Mouse (Mus musculus): Measurements from ENCODE around the gene Wbp2. TPM values are rescaled to one million over a fixed set of nuclear protein-coding genes. Genes with fewer than 3 reads are reported as not detected.

Gene Wbp2
- polyA plus RNA-seq, 1 experiment from 2014 or later, result 165 TPM

DNA sequence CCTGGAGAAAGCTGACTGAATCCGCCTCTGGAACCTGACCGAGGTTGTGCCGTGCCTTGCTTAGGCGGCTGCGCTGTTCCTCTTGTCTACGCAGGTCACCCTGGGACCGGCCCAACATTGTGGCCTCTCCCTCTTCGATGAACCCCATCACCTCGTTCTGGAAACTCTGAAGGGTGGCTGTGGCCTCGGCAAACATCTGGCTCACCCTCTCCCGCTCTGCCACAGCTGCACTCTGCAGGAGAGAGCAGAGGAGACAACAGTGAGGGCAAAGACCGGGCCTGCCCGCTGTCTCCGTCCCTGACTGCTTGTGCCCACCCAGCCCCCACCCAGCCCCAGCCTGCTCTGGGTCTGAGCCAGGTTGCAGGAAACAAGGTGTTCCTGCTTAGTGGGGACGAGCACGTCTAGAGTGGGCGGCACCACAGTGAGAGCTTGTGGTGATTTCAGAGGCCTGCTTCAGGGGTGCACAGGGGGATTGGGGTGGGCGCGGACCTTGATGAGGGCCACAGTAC is 21.0 kb upstream of the Wbp2 start:
- H3K9me3 ChIP-seq, result no peaks in the 10 kb centered on the region
- H3K36me3 ChIP-seq (replicated peaks), result no peaks in the 10 kb centered on the region
- ATAC-seq (replicated peaks), result no peak
- no peak overlapping the region for H3K9ac ChIP-seq
- peak overlapping the region; percentile 49 for H3K4me2 ChIP-seq
- no peak overlapping the region for H3K4me3 ChIP-seq
- 10% methylated on average over 19 of the region's 19 CpGs for WGBS
- no peak overlapping the region for H3K27ac ChIP-seq
- peaks cover 40% of the 10 kb centered on the region for H3K4me1 ChIP-seq
- H3K27me3 ChIP-seq (replicated peaks), result peaks cover 64% of the 10 kb centered on the region

DNA sequence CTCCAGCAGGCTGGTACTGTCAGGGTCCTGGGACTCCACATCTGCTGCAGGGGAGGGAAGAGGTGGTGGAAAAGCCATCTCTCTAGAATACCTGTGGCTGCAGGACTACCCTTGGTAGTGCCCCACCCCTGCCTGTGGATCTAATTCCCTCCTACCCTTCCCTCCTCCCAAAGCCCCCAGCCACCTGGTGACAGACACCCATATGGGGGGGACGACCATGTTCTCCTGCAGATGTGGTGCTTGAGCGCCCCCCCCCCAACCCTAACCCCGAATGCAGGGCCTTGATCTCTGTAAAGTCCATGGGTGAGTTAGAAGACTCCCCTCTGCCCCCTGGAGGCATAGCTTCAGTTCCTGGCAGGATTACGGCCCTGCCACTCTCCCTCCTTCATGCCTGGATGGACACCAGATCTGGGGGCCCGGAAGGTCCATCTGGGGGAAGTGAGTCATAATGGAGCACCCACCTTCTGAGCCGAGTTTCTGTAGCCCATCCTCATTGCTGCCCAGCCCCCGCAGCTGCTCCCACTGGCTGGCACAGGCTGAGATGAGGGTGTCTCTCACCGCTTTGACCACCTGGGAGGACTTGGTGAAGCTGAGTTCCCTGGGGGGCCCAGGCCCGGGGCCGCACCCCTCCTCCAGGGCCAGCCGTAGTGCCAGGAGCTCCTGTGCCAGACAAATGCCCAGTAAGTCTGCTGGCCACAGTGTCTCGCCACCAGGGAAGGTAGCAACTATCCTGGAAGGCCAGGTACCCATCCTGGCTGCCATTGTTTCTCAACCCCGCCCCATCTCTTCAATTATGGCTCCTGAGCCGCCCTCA is 20.4 kb upstream of the Wbp2 start:
- Histone ChIP-seq H3K4me3 (no peak overlapping the region), H3K27me3 (replicated peaks) (peaks cover 62% of the 10 kb centered on the region), H3K9me3 (no peaks in the 10 kb centered on the region), H3K4me2 (peak overlapping the region; percentile 49; the same call in 1 of the 2 replicates), H3K36me3 (replicated peaks) (no peaks in the 10 kb centered on the region), H3K27ac (no peak overlapping the region), H3K9ac (no peak overlapping the region), H3K4me1 (peaks cover 43% of the 10 kb centered on the region)
- no peak for ATAC-seq (replicated peaks)
- WGBS, result 15% methylated on average over 14 of the region's 14 CpGs

DNA sequence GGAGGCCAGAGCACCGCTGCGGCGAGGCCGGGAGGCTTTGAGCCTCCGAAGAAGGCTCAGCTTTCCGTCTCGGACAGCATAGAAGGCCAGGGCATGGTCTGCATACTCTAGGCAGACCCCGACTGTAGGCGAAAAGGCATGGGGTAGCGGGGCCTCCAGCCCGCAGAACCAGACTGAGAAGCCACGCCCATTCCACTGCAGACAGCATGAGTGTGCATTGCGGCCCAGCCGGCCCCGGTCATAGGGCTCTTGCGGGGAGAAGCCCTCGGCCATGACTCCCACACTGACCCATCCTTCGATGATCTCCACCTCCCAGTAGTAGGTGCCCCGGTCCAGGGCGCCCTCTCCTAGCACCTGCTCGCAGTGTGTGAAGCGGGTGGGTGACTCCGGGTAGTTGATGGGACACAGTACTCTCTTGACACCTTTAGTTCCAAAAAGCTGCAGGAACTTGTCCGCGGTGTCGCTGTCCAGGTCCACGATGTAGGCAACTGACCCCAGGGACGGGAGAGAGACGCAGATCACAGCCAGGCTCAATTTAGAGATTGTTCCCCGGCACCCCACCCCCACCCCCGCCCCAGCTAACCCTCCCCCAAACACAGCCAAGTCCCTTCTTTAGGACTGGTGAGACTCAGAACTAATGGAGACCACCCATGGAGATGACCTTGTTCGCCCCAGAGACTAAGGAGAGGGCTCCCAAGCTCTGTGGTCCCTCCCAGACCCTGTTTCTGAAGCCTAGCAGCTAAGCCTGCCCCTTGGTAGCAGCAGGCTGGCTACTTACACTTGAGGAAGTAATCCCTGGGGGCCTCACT is 19.6 kb upstream of the Wbp2 start:
- no peak overlapping the region for H3K4me3 ChIP-seq
- H3K9ac ChIP-seq, result no peak overlapping the region
- WGBS, result 22% methylated on average over 32 of the region's 32 CpGs
- peaks cover 54% of the 10 kb centered on the region for H3K27me3 ChIP-seq (replicated peaks)
- ATAC-seq (replicated peaks), result no peak
- peak overlapping the region; percentile 19; the same call in 1 of the 2 replicates for H3K4me2 ChIP-seq
- H3K9me3 ChIP-seq, result no peaks in the 10 kb centered on the region
- no peak overlapping the region for H3K27ac ChIP-seq
- peaks cover 48% of the 10 kb centered on the region for H3K4me1 ChIP-seq
- no peaks in the 10 kb centered on the region for H3K36me3 ChIP-seq (replicated peaks)

DNA sequence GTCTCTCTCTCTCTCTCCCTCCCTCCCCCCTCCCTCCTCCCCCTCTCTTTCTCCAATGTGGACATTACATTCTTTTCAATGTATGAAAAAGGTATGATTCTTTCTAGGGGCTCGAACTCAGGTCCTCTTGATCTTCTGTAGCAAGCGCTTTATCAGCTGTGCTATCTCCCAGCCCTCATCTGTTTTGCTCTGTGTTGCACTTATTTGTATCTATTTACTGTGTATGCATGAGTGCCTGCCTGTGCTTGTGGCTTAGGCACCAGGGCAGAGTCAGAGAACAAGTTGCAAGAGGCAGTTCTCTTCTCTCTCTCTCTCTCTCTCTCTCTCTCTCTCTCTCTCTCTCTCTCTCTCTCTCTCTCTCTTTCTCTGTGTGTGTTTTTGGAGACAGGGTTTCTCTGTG is 18.3 kb upstream of the Wbp2 start:
- Histone ChIP-seq H3K27me3 (replicated peaks) (peaks cover 41% of the 10 kb centered on the region), H3K27ac (no peak overlapping the region), H3K36me3 (replicated peaks) (no peaks in the 10 kb centered on the region), H3K4me2 (no peak overlapping the region), H3K9ac (no peak overlapping the region), H3K9me3 (no peaks in the 10 kb centered on the region), H3K4me1 (peaks cover 45% of the 10 kb centered on the region), H3K4me3 (no peak overlapping the region)
- 96% methylated on average over 2 of the region's 2 CpGs for WGBS
- no peak for ATAC-seq (replicated peaks)

DNA sequence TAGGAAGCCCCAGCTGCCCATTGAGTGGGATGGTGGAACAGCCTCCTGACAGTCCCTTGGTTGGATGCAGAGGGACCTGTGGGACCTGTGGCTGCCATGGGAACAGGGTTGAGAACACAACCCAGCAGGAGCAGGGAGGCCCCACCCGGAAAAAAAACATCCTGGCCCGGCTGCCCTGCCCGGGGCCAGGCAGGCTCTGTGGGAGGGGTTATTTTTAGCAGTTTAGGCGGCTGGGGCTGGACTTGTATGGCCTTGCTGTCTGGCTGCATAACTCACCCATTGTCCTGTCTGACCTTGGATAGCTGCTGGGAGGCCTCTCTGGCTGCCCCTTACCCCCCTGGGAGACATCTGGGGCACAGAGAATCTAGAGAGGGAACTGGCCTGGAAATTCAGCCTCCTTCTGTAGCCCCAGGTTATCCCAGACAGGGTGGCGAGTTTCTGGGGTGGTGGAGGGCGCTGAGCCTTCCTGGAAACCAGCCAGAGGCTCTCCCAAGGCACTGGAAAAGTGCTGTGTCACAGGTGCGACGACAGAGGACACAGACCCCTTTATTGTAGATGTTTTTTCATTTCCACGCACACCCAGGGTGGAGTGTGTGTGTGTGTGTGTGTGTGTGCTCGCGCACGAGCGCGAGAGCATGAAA is 17.3 kb upstream of the Wbp2 start:
- Histone ChIP-seq H3K4me2 (no peak overlapping the region), H3K9ac (no peak overlapping the region), H3K27ac (no peak overlapping the region; the same call in 1 of the 2 replicates), H3K9me3 (no peaks in the 10 kb centered on the region), H3K27me3 (replicated peaks) (peaks cover 33% of the 10 kb centered on the region), H3K36me3 (replicated peaks) (no peaks in the 10 kb centered on the region), H3K4me3 (no peak overlapping the region), H3K4me1 (peaks cover 35% of the 10 kb centered on the region)
- ATAC-seq (replicated peaks), result no peak
- 39% methylated on average over 14 of the region's 14 CpGs for WGBS

DNA sequence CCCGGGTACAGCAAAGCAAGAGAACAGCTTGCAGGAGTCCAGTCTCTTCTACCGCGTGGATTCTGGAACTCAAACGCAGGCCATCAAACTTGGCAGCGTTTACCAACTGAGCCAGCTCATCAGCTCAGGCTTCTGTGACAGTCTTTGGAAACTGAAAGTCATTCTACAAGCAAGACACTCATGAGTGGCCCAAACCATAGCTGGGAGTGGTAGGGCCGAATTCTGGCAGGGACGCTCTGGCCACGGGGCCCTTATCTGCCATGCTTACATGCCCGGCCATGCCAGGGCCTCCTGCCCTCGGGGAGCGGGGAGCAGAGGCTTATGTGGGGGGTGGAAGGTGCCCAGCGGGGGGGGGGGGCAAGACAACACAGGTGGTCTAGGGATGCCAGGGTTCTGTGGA is 16.8 kb upstream of the Wbp2 start:
- no peaks in the 10 kb centered on the region for H3K9me3 ChIP-seq
- no peak for ATAC-seq (replicated peaks)
- peaks cover 32% of the 10 kb centered on the region for H3K4me1 ChIP-seq
- H3K4me2 ChIP-seq, result no peak overlapping the region
- H3K27me3 ChIP-seq (replicated peaks), result peaks cover 30% of the 10 kb centered on the region
- H3K27ac ChIP-seq, result peak overlapping the region; percentile 9; the same call in 1 of the 2 replicates
- no peak overlapping the region for H3K9ac ChIP-seq
- no peak overlapping the region for H3K4me3 ChIP-seq
- 76% methylated on average over 12 of the region's 12 CpGs for WGBS
- H3K36me3 ChIP-seq (replicated peaks), result no peaks in the 10 kb centered on the region

DNA sequence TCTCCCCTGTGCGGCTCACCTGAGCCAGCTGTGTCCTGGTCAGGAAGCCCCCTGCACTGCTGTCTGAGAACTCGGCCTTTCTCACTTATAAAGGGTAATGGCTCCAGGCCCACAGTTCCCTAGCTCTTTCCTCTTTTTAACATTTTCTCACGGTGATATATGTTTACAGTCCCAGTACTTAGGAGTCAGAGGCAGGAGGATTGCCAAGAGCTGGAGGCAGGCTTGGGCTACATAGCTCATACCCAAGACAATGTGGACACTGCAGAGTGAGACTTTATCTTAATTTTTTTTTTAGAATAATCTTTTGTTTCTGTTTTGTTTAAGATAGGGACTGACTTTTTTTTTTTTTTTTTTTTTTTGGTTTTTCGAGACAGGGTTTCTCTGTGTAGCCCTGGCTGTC is 15.7 kb upstream of the Wbp2 start:
- Histone ChIP-seq H3K4me2 (no peak overlapping the region), H3K4me1 (peaks cover 23% of the 10 kb centered on the region), H3K9ac (no peak overlapping the region), H3K36me3 (replicated peaks) (no peaks in the 10 kb centered on the region), H3K27me3 (replicated peaks) (peaks cover 18% of the 10 kb centered on the region), H3K27ac (peak overlapping the region; percentile 76), H3K9me3 (no peaks in the 10 kb centered on the region), H3K4me3 (no peak overlapping the region)
- 48% methylated on average over 3 of the region's 4 CpGs for WGBS
- ATAC-seq (replicated peaks), result no peak

DNA sequence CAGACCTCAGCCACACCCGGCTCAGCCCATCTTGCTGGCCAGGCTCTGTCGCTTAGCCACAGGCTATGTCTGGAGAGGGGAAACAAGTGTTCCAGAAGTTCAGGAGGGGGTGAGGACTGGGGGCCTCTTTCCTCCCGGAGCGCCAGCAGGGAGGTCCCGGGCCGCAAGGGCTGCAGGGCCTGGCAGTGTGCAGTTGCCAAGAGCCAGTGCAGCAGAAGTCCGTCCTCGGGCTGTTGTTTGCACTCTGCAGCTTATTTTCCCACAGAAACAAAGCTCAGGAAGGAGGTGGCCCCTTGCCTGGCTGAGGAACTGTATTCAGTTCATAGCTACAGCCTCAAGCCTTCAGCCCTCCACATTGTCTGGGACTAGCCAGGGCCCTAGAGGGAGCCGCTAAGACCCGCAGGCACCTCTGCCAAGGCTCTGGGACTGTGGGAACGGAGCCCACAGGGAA is 15.2 kb upstream of the Wbp2 start:
- H3K9me3 ChIP-seq, result no peaks in the 10 kb centered on the region
- peaks cover 13% of the 10 kb centered on the region for H3K27me3 ChIP-seq (replicated peaks)
- 27% methylated on average over 11 of the region's 11 CpGs for WGBS
- no peaks in the 10 kb centered on the region for H3K36me3 ChIP-seq (replicated peaks)
- H3K9ac ChIP-seq, result no peak overlapping the region
- H3K27ac ChIP-seq, result peak overlapping the region; percentile 76
- peak; percentile 66 for ATAC-seq (replicated peaks)
- H3K4me2 ChIP-seq, result no peak overlapping the region
- peaks cover 22% of the 10 kb centered on the region for H3K4me1 ChIP-seq
- H3K4me3 ChIP-seq, result no peak overlapping the region

DNA sequence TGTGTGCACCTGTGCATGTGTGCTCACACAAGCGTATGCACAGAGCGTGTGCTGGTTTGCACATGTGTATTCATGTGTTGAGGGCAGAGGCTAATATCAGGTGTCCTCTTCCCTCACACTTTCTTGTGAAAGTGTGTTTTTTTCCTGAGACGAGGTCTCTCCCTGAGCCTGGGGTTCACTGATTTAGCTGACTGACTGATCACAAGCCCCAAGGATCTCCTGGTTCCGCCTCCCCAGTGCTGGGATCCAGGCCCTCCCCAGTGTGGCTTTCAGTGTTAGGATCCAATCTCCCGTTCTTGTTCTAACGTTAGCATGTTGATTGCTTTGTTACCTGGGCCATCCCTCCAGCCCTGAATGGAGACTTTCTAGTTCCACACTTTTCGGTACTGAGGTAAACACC is 14.0 kb upstream of the Wbp2 start:
- no peak for ATAC-seq (replicated peaks)
- Histone ChIP-seq H3K36me3 (replicated peaks) (no peaks in the 10 kb centered on the region), H3K9me3 (no peaks in the 10 kb centered on the region), H3K4me2 (no peak overlapping the region), H3K27me3 (replicated peaks) (peaks cover 5% of the 10 kb centered on the region; the same call in 1 of the 2 replicates), H3K9ac (no peak overlapping the region), H3K27ac (peak overlapping the region; percentile 76; the same call in 1 of the 2 replicates), H3K4me3 (no peak overlapping the region), H3K4me1 (peaks cover 16% of the 10 kb centered on the region)
- 77% methylated on average over 7 of the region's 7 CpGs for WGBS

DNA sequence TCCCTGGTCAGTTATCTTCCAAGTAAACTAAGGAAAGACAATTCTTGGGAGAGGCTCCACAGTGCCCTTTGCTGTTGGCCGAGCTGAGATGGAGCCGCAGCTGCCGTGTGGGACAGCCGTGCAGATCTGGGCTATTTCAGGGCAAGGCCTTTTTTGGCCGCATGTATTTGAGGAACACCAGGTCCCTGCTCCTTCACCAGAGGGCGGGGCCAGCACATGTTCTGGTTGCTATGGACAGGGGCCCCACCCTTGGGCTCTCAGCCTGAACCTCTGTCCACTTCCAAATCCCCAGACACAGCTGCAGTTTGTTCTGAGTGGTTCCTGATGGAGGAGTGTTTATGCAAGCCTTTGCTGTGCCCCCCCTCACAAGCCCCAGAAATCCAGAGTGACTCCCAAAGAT is 13.6 kb upstream of the Wbp2 start:
- Histone ChIP-seq H3K9ac (no peak overlapping the region), H3K36me3 (replicated peaks) (no peaks in the 10 kb centered on the region), H3K27ac (no peak overlapping the region), H3K9me3 (no peaks in the 10 kb centered on the region), H3K4me3 (no peak overlapping the region), H3K27me3 (replicated peaks) (peaks cover under 1% of the 10 kb centered on the region; the same call in 1 of the 2 replicates), H3K4me1 (peaks cover 16% of the 10 kb centered on the region), H3K4me2 (no peak overlapping the region)
- WGBS, result 87% methylated on average over 6 of the region's 6 CpGs
- no peak for ATAC-seq (replicated peaks)

DNA sequence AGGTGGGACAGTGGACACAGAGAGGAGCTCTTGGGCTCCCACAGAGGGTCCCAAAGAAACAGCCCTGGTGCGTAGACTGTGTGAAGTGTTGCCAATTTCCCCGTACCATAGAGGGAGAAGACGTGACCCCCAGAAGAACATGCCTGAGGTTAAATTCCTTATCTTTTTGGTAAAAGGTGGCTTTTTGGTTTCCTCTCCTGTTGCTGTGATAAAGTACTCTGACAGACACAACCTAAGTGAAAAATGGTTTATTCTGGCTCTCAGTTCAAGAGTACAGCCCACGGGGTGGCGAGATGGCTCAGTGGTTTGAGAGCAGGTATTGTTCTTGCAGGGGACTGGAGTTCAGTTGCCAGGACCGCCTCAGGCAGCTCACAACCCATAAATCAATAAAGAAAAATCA is 12.7 kb upstream of the Wbp2 start:
- Histone ChIP-seq H3K27me3 (replicated peaks) (no peaks in the 10 kb centered on the region), H3K9ac (no peak overlapping the region), H3K36me3 (replicated peaks) (no peaks in the 10 kb centered on the region), H3K4me3 (no peak overlapping the region), H3K4me1 (peaks cover 14% of the 10 kb centered on the region), H3K9me3 (no peaks in the 10 kb centered on the region), H3K27ac (no peak overlapping the region), H3K4me2 (no peak overlapping the region)
- 87% methylated on average over 6 of the region's 6 CpGs for WGBS
- ATAC-seq (replicated peaks), result no peak
